Mouse (Mus musculus) forebrain, embryonic 16.5 days (tissue): ENCODE measurements around the gene Ablim1. TPM values are rescaled to one million over a fixed set of nuclear protein-coding genes. Genes with fewer than 3 reads are reported as not detected.

Experiments
- polyA plus RNA-seq: library from polyadenylated mRNA; unstranded; fragments of >200 nt; fragmentation: Nextera tagmentation; extraction: Ambion mirVana; gene quantifications from 2 replicates; pipeline ENCODE4 v1.2.1, GENCODE M21; 2015

Gene Ablim1
- polyA plus RNA-seq, 1 experiment from 2014 or later, result 47.1 TPM

Other genes starting within 250 kb of the Ablim1 start
- gene Fam160b1, start 45.8 kb upstream of the Ablim1 start, polyA plus RNA-seq, result 14.7 and 18.6 TPM in 2 replicates
- gene Trub1, start 138.0 kb upstream of the Ablim1 start, polyA plus RNA-seq, result 17.3 and 18.5 TPM in 2 replicates